Mouse (Mus musculus) spleen, adult 2 months (tissue): ENCODE data around the gene Gm17622.

Source experiments
- CTCF ChIP-seq: fragments of 200-500 bp; IDR thresholded peaks from 2 replicates; pipeline ENCODE4 v1.5.1; 2011; ENCODE audit warnings: mild to moderate bottlenecking, inconsistent platforms; ENCODE audit not compliant: insufficient read depth, insufficient read length, insufficient replicate concordance; ENCODE audit errors: extremely low read depth
- POLR2A ChIP-seq: fragments of 200-500 bp; IDR thresholded peaks from 2 replicates; pipeline ENCODE4 v1.6.1; 2011; ENCODE audit warnings: low read depth, low read length, inconsistent platforms

- no peak for TF ChIP-seq CTCF
- TF ChIP-seq POLR2A, result no peak
Measured at GRCm38 (mm10) chr13:96530064-96530463, 39.5 kb downstream of the Gm17622 start.
